Mouse (Mus musculus) lung, embryonic 15.5 days (tissue): ENCODE measurements around the gene Cacna1d. TPM values are rescaled to one million over a fixed set of nuclear protein-coding genes. Genes with fewer than 3 reads are reported as not detected.

ENCODE experiments used
- ATAC-seq: fragments of 200-750 bp; cut with Nextera tagmentation; 2 replicates; pipeline ENCODE4 v1.8.0; 2017; ENCODE audit warnings: moderate number of reproducible peaks, borderline replicate concordance; ENCODE audit not compliant: low FRiP score, low TSS enrichment; ENCODE audit errors: extremely low read depth
- H3K27ac ChIP-seq: fragments of 300-500 bp; sonication (generic); 2 replicates; pipeline ENCODE4 v1.5.1; 2015; ENCODE audit warnings: moderate library complexity, mild to moderate bottlenecking, inconsistent platforms
- H3K27me3 ChIP-seq: fragments of 300-500 bp; sonication (generic); 2 replicates; pipeline ENCODE4 v1.6.1; 2015; ENCODE audit warnings: inconsistent platforms
- H3K36me3 ChIP-seq: fragments of 300-500 bp; sonication (generic); 2 replicates; pipeline ENCODE4 v1.6.1; 2015; ENCODE audit warnings: inconsistent platforms
- H3K4me1 ChIP-seq: fragments of 300-500 bp; sonication (generic); 2 replicates; pipeline ENCODE4 v1.6.1; 2015; ENCODE audit warnings: inconsistent platforms
- H3K4me2 ChIP-seq: fragments of 300-500 bp; sonication (generic); 2 replicates; pipeline ENCODE4 v1.6.1; 2015; ENCODE audit warnings: inconsistent platforms, mild to moderate bottlenecking, moderate library complexity
- H3K4me3 ChIP-seq: fragments of 300-500 bp; sonication (generic); 2 replicates; pipeline ENCODE4 v1.5.1; 2015; ENCODE audit warnings: mild to moderate bottlenecking, inconsistent platforms
- H3K9ac ChIP-seq: fragments of 300-500 bp; sonication (generic); 2 replicates; pipeline ENCODE4 v1.6.1; 2015; ENCODE audit warnings: inconsistent platforms
- H3K9me3 ChIP-seq: fragments of 300-500 bp; sonication (generic); 2 replicates; pipeline ENCODE4 v1.6.1; 2016; ENCODE audit warnings: inconsistent platforms
- WGBS: fragments of 180-500 bp; shearing (Covaris S2); methylation state at CpG from one replicate; pipeline ENCODE4 v1.1.7; 2015; 5-methylcytosine and 5-hydroxymethylcytosine counted together
- polyA plus RNA-seq: library from polyadenylated mRNA; unstranded; fragments of >200 nt; fragmentation: Nextera tagmentation; extraction: Ambion mirVana; gene quantifications from 2 replicates; pipeline ENCODE4 v1.2.1, GENCODE M21; 2015

The Cacna1d gene
- polyA plus RNA-seq, 1 experiment from 2014 or later, result 8.9 TPM

- 86% methylated on average over 9 of the region's 9 CpGs for WGBS
- Histone ChIP-seq H3K9ac (no peak overlapping the region), H3K4me3 (no peak overlapping the region), H3K4me1 (no peaks in the 10 kb centered on the region), H3K27me3 (no peaks in the 10 kb centered on the region), H3K9me3 (no peaks in the 10 kb centered on the region), H3K4me2 (no peak overlapping the region), H3K27ac (no peak overlapping the region), H3K36me3 (no peaks in the 10 kb centered on the region)
- ATAC-seq, result no peak
Measured at GRCm38 (mm10) chr14:30130092-30130491, 361.2 kb downstream of the Cacna1d start.

GRCm38 (mm10) chr14:30129378-30129777, 361.9 kb downstream of the Cacna1d start:
- H3K9me3 ChIP-seq, result no peaks in the 10 kb centered on the region
- no peak overlapping the region for H3K4me3 ChIP-seq

GRCm38 (mm10) chr14:30124951-30125690, 366.1 kb downstream of the Cacna1d start:
- no peak overlapping the region for H3K9ac ChIP-seq
- no peaks in the 10 kb centered on the region for H3K9me3 ChIP-seq
- H3K4me1 ChIP-seq, result no peaks in the 10 kb centered on the region
- H3K27ac ChIP-seq, result no peak overlapping the region
- 68% methylated on average over 20 of the region's 20 CpGs for whole genome bisulfite sequencing
- no peak for ATAC-seq
- no peak overlapping the region for H3K4me2 ChIP-seq
- H3K36me3 ChIP-seq, result no peaks in the 10 kb centered on the region
- no peaks in the 10 kb centered on the region for H3K27me3 ChIP-seq
- H3K4me3 ChIP-seq, result no peak overlapping the region

More at GRCm38 (mm10) chr14:30129378-30129777, 361.9 kb downstream of the Cacna1d start:
- H3K36me3 ChIP-seq, result no peaks in the 10 kb centered on the region
- no peak overlapping the region for H3K4me2 ChIP-seq
- no peak for ATAC-seq
- no peak overlapping the region for H3K9ac ChIP-seq
- H3K27ac ChIP-seq, result no peak overlapping the region
- WGBS, result 36% methylated on average over 9 of the region's 9 CpGs
- no peaks in the 10 kb centered on the region for H3K4me1 ChIP-seq
- H3K27me3 ChIP-seq, result no peaks in the 10 kb centered on the region

DNA sequence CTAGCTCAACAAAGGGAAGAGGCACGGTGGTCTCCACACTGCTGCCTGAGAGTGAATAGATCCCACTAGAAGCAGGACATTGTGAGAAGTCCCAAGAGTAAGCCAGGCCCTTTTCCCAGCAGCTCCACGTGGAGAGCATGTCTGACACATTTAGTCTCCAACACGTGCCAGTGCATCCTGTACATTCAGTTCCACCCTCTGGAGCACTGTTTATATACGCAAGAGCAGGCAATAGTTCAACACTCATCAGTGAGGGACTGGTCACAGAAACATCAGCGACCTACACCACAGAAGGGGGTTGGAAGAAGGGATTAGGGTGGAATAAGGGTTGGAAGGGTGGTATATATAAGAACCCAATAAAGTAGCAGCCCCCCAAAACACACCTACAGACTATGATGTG, 371.2 kb downstream of the Cacna1d start:
- H3K27me3 ChIP-seq, result no peaks in the 10 kb centered on the region
- no peak overlapping the region for H3K4me2 ChIP-seq
- H3K4me3 ChIP-seq, result no peak overlapping the region
- 38% methylated on average over 5 of the region's 5 CpGs for WGBS
- no peak overlapping the region for H3K9ac ChIP-seq
- H3K36me3 ChIP-seq, result 0 out of 2 replicates have a peak, but pooled peaks cover 3% of the 10 kb centered on the region
- H3K27ac ChIP-seq, result no peak overlapping the region
- H3K9me3 ChIP-seq, result no peaks in the 10 kb centered on the region
- ATAC-seq, result no peak
- no peaks in the 10 kb centered on the region for H3K4me1 ChIP-seq

DNA sequence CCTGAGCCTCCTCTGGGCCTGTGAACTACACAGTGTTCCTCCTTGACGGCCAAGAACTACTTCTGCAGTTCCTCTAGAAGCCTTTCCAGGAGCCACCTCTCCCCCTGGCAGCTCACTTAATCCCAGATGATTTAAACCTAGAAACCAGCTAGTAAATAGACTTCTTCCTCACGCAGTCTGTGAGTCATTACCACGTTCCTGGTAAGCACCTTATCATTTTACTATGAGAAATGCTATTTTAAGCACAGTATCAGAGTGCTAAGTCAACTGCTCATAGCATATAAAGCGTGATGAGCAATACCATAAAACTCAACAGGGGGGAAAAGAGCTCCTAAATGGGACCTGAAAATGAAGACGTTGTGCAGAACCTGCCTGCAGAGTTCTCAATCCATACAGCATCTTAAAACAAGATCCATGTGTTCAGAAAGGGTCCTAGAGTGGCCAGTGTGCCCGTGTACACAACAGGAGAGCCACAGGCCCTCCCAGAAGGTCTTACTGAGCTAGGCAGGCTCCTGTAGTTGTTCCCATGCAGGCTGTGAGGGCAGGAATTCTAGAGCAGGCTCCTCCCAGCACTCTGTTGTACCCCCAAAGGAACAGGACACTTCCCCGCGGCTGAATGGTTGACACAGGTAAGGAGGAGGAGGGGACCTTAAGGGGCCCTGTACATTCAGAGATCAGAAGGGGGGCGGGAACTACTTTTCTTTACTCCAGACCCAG, 377.7 kb downstream of the Cacna1d start:
- no peak overlapping the region for H3K27ac ChIP-seq
- H3K4me3 ChIP-seq, result no peak overlapping the region
- 52% methylated on average over 9 of the region's 9 CpGs for WGBS
- H3K4me1 ChIP-seq, result no peaks in the 10 kb centered on the region
- peaks cover 7% of the 10 kb centered on the region; the same call in 1 of the 2 replicates for H3K36me3 ChIP-seq
- ATAC-seq, result no peak
- no peaks in the 10 kb centered on the region for H3K27me3 ChIP-seq
- no peak overlapping the region for H3K9ac ChIP-seq
- no peaks in the 10 kb centered on the region for H3K9me3 ChIP-seq
- H3K4me2 ChIP-seq, result no peak overlapping the region

GRCm38 (mm10) chr14:30109079-30109478, 382.2 kb downstream of the Cacna1d start:
- Histone ChIP-seq H3K9me3 (no peaks in the 10 kb centered on the region), H3K4me3 (no peak overlapping the region), H3K9ac (no peak overlapping the region), H3K4me1 (0 out of 2 replicates have a peak, but pooled peaks cover 5% of the 10 kb centered on the region), H3K36me3 (peaks cover 4% of the 10 kb centered on the region; the same call in 1 of the 2 replicates), H3K27ac (no peak overlapping the region), H3K4me2 (no peak overlapping the region), H3K27me3 (no peaks in the 10 kb centered on the region)
- 47% methylated on average over 2 of the region's 2 CpGs for WGBS
- no peak for ATAC-seq

- WGBS, result 90% methylated on average over 4 of the region's 4 CpGs
Measured at GRCm38 (mm10) chr14:30106550-30106949, 384.7 kb downstream of the Cacna1d start.

DNA sequence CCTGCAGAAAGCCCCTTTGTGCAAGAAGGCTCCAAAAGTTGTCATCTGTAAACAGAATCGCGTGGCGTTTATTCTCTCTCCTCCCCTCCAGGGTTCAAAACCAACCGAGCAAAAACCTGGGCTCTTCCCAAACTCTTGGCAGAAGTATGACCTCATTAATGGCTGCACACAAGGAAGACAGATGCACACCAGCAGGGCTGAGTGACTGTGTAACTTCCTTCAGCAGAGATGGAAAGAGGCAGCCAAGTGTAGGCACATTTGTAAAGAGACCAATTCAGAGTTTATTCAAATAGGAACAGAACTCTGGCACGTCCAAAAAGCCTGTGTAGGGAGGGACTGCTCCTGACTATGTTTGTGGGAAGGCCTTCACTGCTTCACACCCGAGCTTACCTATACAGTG, 385.7 kb downstream of the Cacna1d start:
- WGBS, result 62% methylated on average over 6 of the region's 6 CpGs
- Histone ChIP-seq H3K9me3 (no peaks in the 10 kb centered on the region), H3K4me2 (no peak overlapping the region), H3K27ac (no peak overlapping the region), H3K9ac (no peak overlapping the region), H3K27me3 (no peaks in the 10 kb centered on the region), H3K4me3 (no peak overlapping the region), H3K4me1 (0 out of 2 replicates have a peak, but pooled peaks cover 6% of the 10 kb centered on the region), H3K36me3 (no peaks in the 10 kb centered on the region; the same call in 1 of the 2 replicates)
- no peak for ATAC-seq

More at GRCm38 (mm10) chr14:30106550-30106949, 384.7 kb downstream of the Cacna1d start:
- Histone ChIP-seq H3K4me3 (no peak overlapping the region), H3K4me2 (no peak overlapping the region), H3K36me3 (peaks cover 4% of the 10 kb centered on the region; the same call in 1 of the 2 replicates), H3K27ac (no peak overlapping the region), H3K27me3 (no peaks in the 10 kb centered on the region), H3K9ac (no peak overlapping the region), H3K4me1 (0 out of 2 replicates have a peak, but pooled peaks cover 6% of the 10 kb centered on the region), H3K9me3 (no peaks in the 10 kb centered on the region)
- ATAC-seq, result no peak

- Histone ChIP-seq H3K27me3 (no peaks in the 10 kb centered on the region), H3K27ac (no peak overlapping the region), H3K9ac (no peak overlapping the region), H3K4me1 (0 out of 2 replicates have a peak, but pooled peaks cover 6% of the 10 kb centered on the region), H3K4me3 (no peak overlapping the region), H3K36me3 (peaks cover 2% of the 10 kb centered on the region; the same call in 1 of the 2 replicates), H3K9me3 (no peaks in the 10 kb centered on the region), H3K4me2 (no peak overlapping the region)
- WGBS, result 34% methylated on average over 8 of the region's 8 CpGs
- peak; percentile 46 for ATAC-seq
Measured at GRCm38 (mm10) chr14:30103946-30104536, 387.2 kb downstream of the Cacna1d start.

DNA sequence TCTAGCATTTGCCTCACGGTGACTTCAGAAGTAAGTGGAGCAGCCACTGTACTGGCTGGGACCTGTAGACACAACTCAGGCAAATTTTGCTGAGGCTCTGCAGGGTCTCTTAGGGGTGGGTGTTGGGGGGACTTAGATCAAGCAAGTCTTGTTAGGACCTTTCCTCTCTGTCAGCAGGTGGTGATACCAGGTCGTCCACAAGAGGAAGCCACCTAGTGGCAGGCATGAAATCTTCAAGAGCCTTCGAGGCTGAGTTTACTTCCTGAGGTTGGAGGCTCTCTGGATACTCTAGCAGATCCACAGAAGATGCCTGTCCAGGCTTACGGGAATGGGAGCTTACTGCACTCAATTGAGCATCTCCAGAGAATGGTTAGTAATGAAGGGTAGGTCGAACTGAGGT, 394.0 kb downstream of the Cacna1d start:
- H3K4me3 ChIP-seq, result no peak overlapping the region
- ATAC-seq, result no peak
- H3K27me3 ChIP-seq, result no peaks in the 10 kb centered on the region
- no peaks in the 10 kb centered on the region for H3K4me1 ChIP-seq
- no peak overlapping the region for H3K4me2 ChIP-seq
- H3K36me3 ChIP-seq, result peaks cover 11% of the 10 kb centered on the region; the same call in 1 of the 2 replicates
- H3K27ac ChIP-seq, result no peak overlapping the region
- WGBS, result 53% methylated on average over 5 of the region's 5 CpGs
- H3K9me3 ChIP-seq, result no peaks in the 10 kb centered on the region
- no peak overlapping the region for H3K9ac ChIP-seq

DNA sequence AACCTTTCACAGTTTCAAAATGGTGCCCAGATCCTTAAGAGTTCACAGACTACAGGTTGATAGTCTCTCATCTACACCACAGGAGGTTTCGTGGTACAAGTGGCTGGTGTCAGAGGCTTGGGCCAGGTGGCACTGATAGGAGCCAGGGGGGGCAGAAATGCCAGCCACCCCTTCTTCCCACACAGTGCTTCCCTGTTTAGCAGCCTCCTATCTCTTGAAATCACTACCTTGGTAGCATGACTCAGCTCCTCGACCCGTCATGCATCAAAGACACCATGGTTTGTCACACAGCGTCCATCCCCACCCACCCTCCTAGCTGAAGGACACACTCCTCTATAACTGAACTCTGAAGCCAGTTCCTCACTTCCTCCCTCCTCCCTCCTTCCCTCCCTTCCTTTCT, 398.8 kb downstream of the Cacna1d start:
- H3K9me3 ChIP-seq, result no peaks in the 10 kb centered on the region
- no peak overlapping the region for H3K4me2 ChIP-seq
- WGBS, result 68% methylated on average over 4 of the region's 4 CpGs
- no peak overlapping the region for H3K27ac ChIP-seq
- H3K4me3 ChIP-seq, result no peak overlapping the region
- H3K27me3 ChIP-seq, result no peaks in the 10 kb centered on the region
- H3K36me3 ChIP-seq, result peaks cover 9% of the 10 kb centered on the region; the same call in 1 of the 2 replicates
- no peaks in the 10 kb centered on the region for H3K4me1 ChIP-seq
- H3K9ac ChIP-seq, result no peak overlapping the region
- ATAC-seq, result no peak
